Mouse (Mus musculus) liver, embryonic 14.5 days (tissue): Measurements from ENCODE around the gene Susd3. TPM values are rescaled to one million over a fixed set of nuclear protein-coding genes. Genes with fewer than 3 reads are reported as not detected.

Source experiments
- ATAC-seq: fragments of 200-750 bp; cut with Nextera tagmentation; 2 replicates; pipeline ENCODE4 v1.8.0; 2017; ENCODE audit warnings: moderate number of reproducible peaks, mild to moderate bottlenecking, moderate library complexity; ENCODE audit not compliant: insufficient read depth
- DNase-seq, 3 experiments: peaks; one replicate each; pipeline ENCODE4 v3.0.0-alpha.2; 2012 to 2013; ENCODE audit warnings: low read depth in 3 of 3, low spot score in 3 of 3
- H3K27ac ChIP-seq: fragments of 300-500 bp; sonication (generic); 2 replicates; pipeline ENCODE4 v1.5.1; 2014; ENCODE audit warnings: moderate library complexity, mild to moderate bottlenecking, control low read depth, inconsistent platforms
- H3K27me3 ChIP-seq: fragments of 300-500 bp; sonication (generic); 2 replicates; pipeline ENCODE4 v1.6.1; 2014; ENCODE audit warnings: mild to moderate bottlenecking, low read length, moderate library complexity; ENCODE audit not compliant: control insufficient read depth, insufficient read depth
- H3K36me3 ChIP-seq: fragments of 300-500 bp; sonication (generic); replicated peaks from 2 replicates; pipeline ENCODE4 v1.6.1; 2014; ENCODE audit warnings: low read depth; ENCODE audit not compliant: control insufficient read depth, insufficient read depth
- H3K4me1 ChIP-seq, 2 experiments: fragments of 200-500 bp in 1 of 2; fragments of 300-500 bp in 1 of 2; sonication (generic) in 1 of 2; replicated peaks; 2 replicates each; pipeline ENCODE4 v1.6.1; 2012 to 2014; ENCODE audit warnings: antibody characterized with exemption in 1 of 2, inconsistent platforms in 1 of 2, low read length in 1 of 2; ENCODE audit not compliant: control insufficient read depth in 2 of 2, insufficient read depth in 2 of 2
- H3K4me2 ChIP-seq: fragments of 300-500 bp; sonication (generic); 2 replicates; pipeline ENCODE4 v1.6.1; 2014; ENCODE audit warnings: low read depth, mild to moderate bottlenecking, control low read depth, moderate library complexity
- H3K4me3 ChIP-seq, 2 experiments: fragments of 200-500 bp in 1 of 2; fragments of 300-500 bp in 1 of 2; sonication (generic) in 1 of 2; 2 replicates each; pipeline ENCODE4 v1.5.1; 2012 to 2014; ENCODE audit warnings: low read depth in 2 of 2, low read length in 2 of 2, mild to moderate bottlenecking in 2 of 2, control low read depth in 1 of 2, inconsistent platforms in 1 of 2, moderate library complexity in 1 of 2; ENCODE audit not compliant: insufficient read depth in 1 of 2
- H3K9ac ChIP-seq: fragments of 300-500 bp; sonication (generic); replicated peaks from 2 replicates; pipeline ENCODE4 v1.6.1; 2014; ENCODE audit warnings: mild to moderate bottlenecking, control low read depth, moderate library complexity
- H3K9me3 ChIP-seq: fragments of 300-500 bp; sonication (generic); 2 replicates; pipeline ENCODE4 v1.6.1; 2016; ENCODE audit warnings: low read length, mixed read lengths; ENCODE audit not compliant: control insufficient read depth
- CTCF ChIP-seq: IDR thresholded peaks from 2 replicates; pipeline ENCODE4 v1.5.1; 2016; ENCODE audit warnings: antibody characterized with exemption, low read depth, control low read depth
- EP300 ChIP-seq: IDR thresholded peaks from 2 replicates; pipeline ENCODE4 v1.6.1; 2016; ENCODE audit warnings: antibody characterized with exemption, low read depth
- WGBS: fragments of 180-500 bp; shearing (Covaris S2); extraction: QIAGEN DNeasy Blood & Tissue Kit; methylation state at CpG from one replicate; pipeline ENCODE4 v1.1.7; 2014; ENCODE audit not compliant: insufficient replicate concordance; 5-methylcytosine and 5-hydroxymethylcytosine counted together
- polyA plus RNA-seq, 2 experiments: library from polyadenylated mRNA; depleted of rRNA in 1 of 2; stranded (reverse) in 1 of 2; unstranded in 1 of 2; fragments of >200 nt; fragmentation: Nextera tagmentation in 1 of 2; extraction: Ambion mirVana in 1 of 2; gene quantifications; 2 replicates each; pipeline versions ENCODE4 v1.2.1 to v1.2.3; 2012 to 2014

The Susd3 gene
- polyA plus RNA-seq, 2 experiments, result 1.1 to 1.2 TPM

DNA sequence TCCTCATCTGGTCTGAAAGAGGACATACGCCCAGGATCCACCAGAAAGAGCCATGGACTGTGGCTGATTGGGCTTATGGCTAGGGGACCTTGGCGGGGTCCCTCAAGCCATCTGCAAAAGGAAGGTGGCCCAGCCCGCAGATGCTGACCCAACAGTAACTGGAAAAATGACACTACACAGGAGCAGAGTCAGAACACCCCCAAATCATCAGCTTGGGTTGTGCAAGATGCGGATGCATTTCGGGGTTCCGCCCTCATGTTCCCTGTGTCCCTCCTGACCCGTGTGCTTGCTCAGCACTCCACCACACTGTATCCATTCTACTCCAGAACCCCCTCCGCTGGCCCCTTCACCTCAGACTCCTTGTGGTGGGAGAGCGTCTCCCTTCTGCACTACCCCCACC is 49.8 kb downstream of the Susd3 start:
- Histone ChIP-seq H3K36me3 (no peaks in the 10 kb centered on the region), H3K9me3 (no peaks in the 10 kb centered on the region), H3K4me1 (peaks cover 0 to 2% of the 10 kb centered on the region in 2 experiments; a peak in 2 of 4 replicates), H3K4me2 (no peak overlapping the region), H3K27me3 (no peaks in the 10 kb centered on the region), H3K9ac (no peak overlapping the region), H3K27ac (no peak overlapping the region), H3K4me3 (no peak overlapping the region)
- no peak for ATAC-seq
- WGBS, result 77% methylated on average over 9 of the region's 9 CpGs
- no peak for TF ChIP-seq CTCF
- TF ChIP-seq EP300, result no peak
- no peak for DNase-seq

DNA sequence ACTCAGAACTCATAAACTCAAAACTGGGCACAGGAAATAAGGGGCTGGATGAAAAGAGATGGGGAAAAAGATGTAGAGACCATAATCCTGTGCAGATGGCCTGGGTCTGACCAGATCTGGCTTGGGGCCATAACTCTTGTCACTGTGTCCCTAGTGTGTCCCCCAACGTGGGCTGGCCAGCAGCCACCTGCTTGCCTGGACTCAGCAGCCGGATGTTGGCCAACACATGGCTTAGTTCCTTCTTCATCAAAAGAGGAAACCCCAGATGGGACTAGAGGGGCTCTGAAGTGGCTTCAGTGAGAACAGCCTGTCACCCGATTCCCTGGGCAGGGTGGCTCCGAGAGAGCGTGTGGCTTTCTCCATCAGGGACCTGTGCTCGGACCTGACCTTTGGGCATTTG is 51.7 kb downstream of the Susd3 start:
- H3K9ac ChIP-seq, result no peak overlapping the region
- peaks cover 0 to 4% of the 10 kb centered on the region in 2 experiments; a peak in 2 of 4 replicates for H3K4me1 ChIP-seq
- TF ChIP-seq CTCF (no peak), EP300 (no peak)
- no peaks in the 10 kb centered on the region for H3K9me3 ChIP-seq
- H3K27ac ChIP-seq, result no peak overlapping the region
- no peak for DNase-seq
- ATAC-seq, result no peak
- no peak overlapping the region for H3K4me2 ChIP-seq
- H3K4me3 ChIP-seq, result no peak overlapping the region
- WGBS, result 48% methylated on average over 6 of the region's 6 CpGs
- no peaks in the 10 kb centered on the region for H3K36me3 ChIP-seq
- H3K27me3 ChIP-seq, result no peaks in the 10 kb centered on the region

DNA sequence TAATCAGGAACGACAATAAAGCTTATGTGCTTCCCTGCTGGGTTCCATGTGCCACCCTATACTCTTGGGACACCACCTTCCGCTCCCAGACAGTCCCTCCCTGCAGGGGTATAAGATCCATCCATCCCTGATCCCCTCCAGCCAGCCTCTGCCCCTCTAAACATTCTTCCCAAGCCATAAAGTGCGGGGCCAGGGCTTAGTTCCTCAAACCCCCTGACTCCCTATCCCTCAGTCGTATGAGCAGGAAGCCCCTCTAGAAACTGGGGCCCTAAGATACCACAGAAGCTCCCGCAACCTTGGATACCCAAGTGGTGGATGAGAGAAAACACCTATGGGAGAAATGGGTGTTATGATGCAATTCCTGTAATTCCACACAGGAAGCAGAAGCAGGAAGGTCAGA is 52.3 kb downstream of the Susd3 start:
- H3K4me1 ChIP-seq, result peaks cover 0 to 8% of the 10 kb centered on the region in 2 experiments; a peak in 2 of 4 replicates
- no peak for TF ChIP-seq CTCF
- no peak for TF ChIP-seq EP300
- no peak for DNase-seq
- no peaks in the 10 kb centered on the region for H3K27me3 ChIP-seq
- no peaks in the 10 kb centered on the region for H3K36me3 ChIP-seq
- H3K4me2 ChIP-seq, result no peak overlapping the region
- H3K9ac ChIP-seq, result no peak overlapping the region
- WGBS, result 63% methylated on average over 5 of the region's 5 CpGs
- no peak overlapping the region for H3K4me3 ChIP-seq
- H3K27ac ChIP-seq, result no peak overlapping the region
- ATAC-seq, result no peak
- no peaks in the 10 kb centered on the region for H3K9me3 ChIP-seq

DNA sequence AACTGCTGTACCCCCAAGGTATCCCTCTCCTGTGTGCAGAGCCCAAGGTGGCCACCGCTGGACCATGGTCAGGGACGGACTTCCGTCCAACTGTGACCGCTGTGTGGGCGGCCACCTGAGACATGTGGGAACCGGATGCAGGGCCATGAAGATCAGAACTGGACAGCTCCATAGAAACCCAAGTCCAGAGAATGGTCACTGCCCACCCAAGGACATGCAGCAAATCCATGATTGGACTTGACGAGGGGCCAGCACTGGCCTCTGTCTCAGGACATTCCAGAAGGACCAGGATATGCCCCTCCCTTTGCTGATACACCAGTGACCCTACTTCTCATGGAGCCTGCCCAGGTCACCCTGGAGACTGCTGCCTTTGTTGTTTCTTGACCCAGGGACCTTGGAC is 52.9 kb downstream of the Susd3 start:
- H3K27ac ChIP-seq, result no peak overlapping the region
- no peaks in the 10 kb centered on the region for H3K9me3 ChIP-seq
- no peaks in the 10 kb centered on the region for H3K27me3 ChIP-seq
- no peak overlapping the region for H3K4me3 ChIP-seq
- WGBS, result 77% methylated on average over 7 of the region's 7 CpGs
- TF ChIP-seq CTCF, result no peak
- TF ChIP-seq EP300, result no peak
- H3K4me2 ChIP-seq, result no peak overlapping the region
- no peak overlapping the region for H3K9ac ChIP-seq
- H3K36me3 ChIP-seq, result no peaks in the 10 kb centered on the region
- H3K4me1 ChIP-seq, result peaks cover 0 to 11% of the 10 kb centered on the region in 2 experiments; a peak in 3 of 4 replicates
- ATAC-seq, result no peak
- DNase-seq, result no peak

DNA sequence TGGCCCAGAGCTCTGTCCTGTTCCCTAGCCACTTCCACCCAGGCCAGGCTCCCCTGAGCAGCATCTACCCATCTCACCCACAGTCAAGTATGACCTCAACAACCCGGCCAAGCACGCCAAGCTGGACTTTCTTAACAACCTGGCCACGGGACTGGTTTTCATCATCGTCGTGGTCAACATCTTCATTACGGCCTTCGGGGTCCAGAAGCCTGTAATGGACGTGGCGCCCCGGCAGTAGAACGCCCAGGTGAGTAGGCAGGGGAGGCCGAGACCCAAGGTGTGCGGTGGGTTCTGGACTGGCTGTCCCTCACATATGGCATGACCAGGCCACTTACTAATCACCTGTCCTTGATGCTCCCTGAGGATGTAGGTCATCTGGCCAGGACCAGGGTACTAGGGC is 53.7 kb downstream of the Susd3 start:
- H3K4me2 ChIP-seq, result no peak overlapping the region
- H3K36me3 ChIP-seq, result no peaks in the 10 kb centered on the region
- no peaks in the 10 kb centered on the region for H3K9me3 ChIP-seq
- H3K27ac ChIP-seq, result no peak overlapping the region
- TF ChIP-seq CTCF, result no peak
- TF ChIP-seq EP300, result no peak
- DNase-seq (no peak), ATAC-seq (no peak)
- WGBS, result 78% methylated on average over 13 of the region's 13 CpGs
- no peak overlapping the region for H3K9ac ChIP-seq
- H3K27me3 ChIP-seq, result no peaks in the 10 kb centered on the region
- peaks cover 2 to 19% of the 10 kb centered on the region in 2 experiments for H3K4me1 ChIP-seq
- H3K4me3 ChIP-seq, result no peak overlapping the region
